Mouse (Mus musculus): ENCODE results near the gene Dsn1.

The Dsn1 gene

GRCm38 (mm10) chr2:157006511-157007233 is at the start of gene Dsn1:
Gene Dsn1, minus strand, starts transcription at chr2:157007154.
- in situ Hi-C loops (cut with MboI): no loop called here

DNA sequence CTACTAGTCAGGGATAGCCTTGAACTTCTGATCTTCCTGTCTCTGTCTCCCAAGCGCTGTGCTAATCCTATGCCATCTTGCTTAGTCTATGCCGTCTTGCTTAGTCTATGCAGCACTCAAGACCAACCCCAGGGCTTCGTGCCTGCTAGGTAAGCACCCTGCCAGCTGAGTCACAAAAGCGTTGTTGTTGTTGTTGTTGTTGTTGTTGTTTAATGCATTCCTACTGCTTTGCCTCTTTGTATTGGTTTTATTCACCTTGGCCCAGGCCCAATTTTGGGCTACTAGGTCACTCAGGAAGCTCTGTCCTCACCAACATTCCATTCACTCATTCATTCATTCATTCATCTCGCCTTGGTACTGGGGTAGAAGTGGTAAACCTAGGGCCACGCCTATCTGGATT is 48.8 kb upstream of the Dsn1 start:
- in situ Hi-C loops (cut with MboI): no loop called here

DNA sequence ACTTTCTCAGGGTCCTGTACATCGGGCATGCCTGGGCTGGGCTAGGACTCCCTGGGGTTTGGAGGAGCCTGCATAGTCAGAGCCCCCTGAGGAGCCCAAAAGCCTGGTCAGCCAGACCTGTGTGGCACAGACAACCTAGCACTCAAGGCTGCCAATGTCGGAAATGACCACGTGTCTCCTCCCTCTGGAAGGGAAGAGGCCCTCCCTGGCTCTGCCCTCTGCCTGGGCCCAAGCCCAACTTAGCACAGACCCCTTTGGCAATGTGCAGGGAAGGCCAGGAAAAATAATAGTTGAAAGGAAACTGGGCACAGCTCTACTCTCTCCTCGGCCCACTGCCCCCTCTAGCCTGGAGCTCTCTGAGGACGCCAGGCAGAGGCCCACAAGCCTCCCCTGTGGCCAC is 47.9 kb upstream of the Dsn1 start:
- in situ Hi-C loops (cut with MboI): no loop called here

DNA sequence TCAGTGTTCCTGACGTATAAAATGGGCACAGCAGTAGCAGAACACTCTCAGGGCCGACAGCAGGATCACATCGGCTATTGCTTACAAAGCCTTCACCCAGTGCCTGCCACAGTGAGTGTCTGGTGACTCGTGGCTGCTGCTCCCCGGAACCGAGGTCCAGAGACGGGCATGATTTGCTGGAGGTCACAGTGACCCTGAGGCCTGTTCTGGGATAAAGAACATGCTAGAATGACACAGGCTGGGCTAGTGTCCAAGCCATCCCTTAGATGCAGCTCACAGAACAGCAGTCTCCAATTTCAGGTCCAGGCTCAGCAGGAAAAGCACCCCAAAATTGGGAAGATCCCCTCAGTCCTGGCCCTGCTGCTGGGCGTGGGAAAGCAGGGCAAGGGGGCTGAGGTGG is 47.3 kb upstream of the Dsn1 start:
- in situ Hi-C loops (cut with MboI): no loop called here

DNA sequence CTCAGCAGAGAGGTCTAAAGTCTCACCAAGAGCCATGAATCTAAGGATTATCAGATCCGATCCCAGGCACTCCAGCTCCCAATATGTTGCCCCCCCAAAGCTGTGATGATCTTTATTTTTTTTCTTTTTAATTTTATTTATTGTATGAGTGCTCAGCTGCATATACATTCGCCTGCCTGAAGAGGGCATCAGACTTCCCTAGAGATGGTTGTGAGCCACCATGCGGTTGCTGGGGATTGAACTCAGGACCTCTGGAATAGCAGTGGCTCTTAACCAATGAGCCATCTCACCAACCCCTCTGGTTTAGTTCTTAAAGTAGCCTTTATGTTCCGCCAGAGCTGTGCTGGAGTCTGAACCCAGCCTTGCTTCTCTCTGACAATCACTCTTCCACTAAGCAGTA is 46.8 kb upstream of the Dsn1 start:
- in situ Hi-C loops (cut with MboI): no loop called here

- in situ Hi-C loops (cut with MboI): no loop called here
Measured at GRCm38 (mm10) chr2:157053124-157053523, 46.2 kb upstream of the Dsn1 start.

DNA sequence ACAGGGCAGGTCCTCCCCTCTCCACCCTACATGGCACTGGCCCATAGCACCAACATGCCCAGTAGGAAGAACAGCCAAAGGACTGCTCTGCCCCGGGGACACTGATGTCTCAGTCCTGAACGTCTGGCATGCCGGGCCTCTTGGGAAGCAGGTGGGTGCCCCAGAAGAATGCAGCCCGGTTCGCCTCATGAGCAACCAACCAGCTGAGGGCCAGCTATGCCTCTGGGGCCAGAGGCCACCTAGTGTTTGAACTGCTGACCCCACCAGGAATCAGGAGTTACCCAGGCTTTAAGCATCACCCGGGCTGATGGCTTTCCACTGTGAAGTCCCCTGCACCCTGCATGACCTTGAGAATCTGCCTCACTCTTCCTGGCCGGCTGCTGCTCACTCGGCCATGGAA is 45.5 kb upstream of the Dsn1 start:
- in situ Hi-C loops (cut with MboI): no loop called here

GRCm38 (mm10) chr2:157049831-157050243 is 42.9 kb upstream of the Dsn1 start:
- in situ Hi-C loops (cut with MboI): no loop called here

- in situ Hi-C loops (cut with MboI): no loop called here
Measured at GRCm38 (mm10) chr2:157048395-157049181, 41.6 kb upstream of the Dsn1 start.

GRCm38 (mm10) chr2:157046956-157047355 is 40.0 kb upstream of the Dsn1 start:
- in situ Hi-C loops (cut with MboI): no loop called here

DNA sequence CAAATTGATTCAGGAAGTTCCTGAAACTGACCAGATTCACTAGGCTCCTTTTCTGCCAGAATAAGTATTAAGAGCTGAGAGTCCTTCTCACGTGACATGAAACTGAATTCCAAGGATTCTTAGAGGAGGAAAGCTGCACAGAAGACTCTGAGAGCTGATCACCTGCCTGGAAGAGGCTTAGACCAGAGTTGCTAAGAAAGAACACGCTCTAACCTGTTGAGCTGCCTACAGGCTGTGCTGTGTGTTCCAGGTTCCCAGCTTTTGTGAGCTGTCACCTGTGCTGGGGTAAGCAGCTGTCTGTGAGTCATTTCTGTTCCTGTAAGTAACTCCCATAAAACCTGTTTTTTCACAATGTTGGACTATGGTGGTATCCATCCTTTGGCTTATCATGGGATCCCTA is 39.0 kb upstream of the Dsn1 start:
- in situ Hi-C loops (cut with MboI): no loop called here

- in situ Hi-C loops (cut with MboI): no loop called here
Measured at GRCm38 (mm10) chr2:157043987-157044386, 37.0 kb upstream of the Dsn1 start.

DNA sequence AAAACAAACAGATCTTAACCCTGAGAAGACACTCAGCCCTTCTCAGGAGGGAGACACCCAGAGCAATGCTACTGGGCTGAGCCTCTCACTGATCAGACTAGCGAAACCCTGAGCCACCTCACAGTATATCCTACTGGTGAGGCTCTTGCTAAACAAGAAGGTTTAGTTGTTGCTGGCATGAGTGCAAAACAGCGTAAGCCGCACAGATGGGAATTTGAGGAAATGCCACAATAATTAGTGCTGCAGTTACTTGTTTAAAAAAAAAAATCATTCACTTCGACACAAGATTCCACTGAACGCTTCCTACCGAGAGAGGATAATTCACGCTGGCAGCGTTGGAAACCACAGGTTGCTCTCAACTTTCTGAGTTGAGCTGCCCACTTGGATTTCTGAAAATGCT is 36.6 kb upstream of the Dsn1 start:
- in situ Hi-C loops (cut with MboI): no loop called here

- in situ Hi-C loops (cut with MboI): no loop called here
Measured at GRCm38 (mm10) chr2:157041421-157041820, 34.5 kb upstream of the Dsn1 start.

DNA sequence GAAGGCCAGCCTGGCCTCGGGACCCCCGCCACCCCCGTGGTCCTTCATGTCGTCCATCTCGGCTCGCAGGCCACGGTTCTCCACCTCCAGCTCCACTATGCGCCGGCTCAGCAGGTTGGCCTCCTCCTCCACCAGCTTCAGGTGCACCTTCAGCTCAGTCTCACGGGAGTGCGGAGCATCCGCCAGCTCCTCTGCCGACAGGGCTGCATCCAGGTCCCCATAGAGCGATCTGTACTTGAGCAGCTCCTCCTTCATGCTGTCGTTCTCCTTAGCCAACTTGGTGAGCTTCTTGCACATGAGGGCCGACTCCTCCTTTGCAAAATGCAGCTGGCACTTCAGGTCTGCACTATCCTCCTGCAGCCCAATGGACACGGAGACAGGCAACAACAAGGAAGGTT is 33.7 kb upstream of the Dsn1 start:
- in situ Hi-C loops (cut with MboI): no loop called here

- in situ Hi-C loops (cut with MboI): no loop called here
Measured at GRCm38 (mm10) chr2:157039900-157040648, 33.1 kb upstream of the Dsn1 start.

GRCm38 (mm10) chr2:157037303-157037702 is 30.3 kb upstream of the Dsn1 start:
- in situ Hi-C loops (cut with MboI): no loop called here

DNA sequence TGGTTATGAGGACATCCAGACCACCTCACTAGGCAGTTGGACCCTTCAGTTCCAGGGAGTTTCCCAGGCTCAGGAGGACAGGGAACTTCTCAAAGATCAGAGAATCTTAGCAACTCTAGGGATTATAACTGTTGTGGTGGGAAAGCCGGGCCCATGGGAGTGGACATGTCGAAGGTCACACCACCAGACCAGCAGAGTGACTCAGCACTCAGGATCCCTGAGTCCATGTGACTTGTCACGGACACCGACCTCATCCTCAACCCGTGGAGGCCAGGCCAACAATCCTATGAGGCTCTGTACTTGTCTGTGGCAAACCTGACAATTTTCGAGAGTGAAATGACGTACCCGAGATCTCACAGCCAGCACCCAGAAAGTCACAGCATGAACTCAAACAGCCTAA is 29.4 kb upstream of the Dsn1 start:
- in situ Hi-C loops (cut with MboI): no loop called here

GRCm38 (mm10) chr2:157035371-157035770 is 28.4 kb upstream of the Dsn1 start:
- in situ Hi-C loops (cut with MboI): no loop called here

DNA sequence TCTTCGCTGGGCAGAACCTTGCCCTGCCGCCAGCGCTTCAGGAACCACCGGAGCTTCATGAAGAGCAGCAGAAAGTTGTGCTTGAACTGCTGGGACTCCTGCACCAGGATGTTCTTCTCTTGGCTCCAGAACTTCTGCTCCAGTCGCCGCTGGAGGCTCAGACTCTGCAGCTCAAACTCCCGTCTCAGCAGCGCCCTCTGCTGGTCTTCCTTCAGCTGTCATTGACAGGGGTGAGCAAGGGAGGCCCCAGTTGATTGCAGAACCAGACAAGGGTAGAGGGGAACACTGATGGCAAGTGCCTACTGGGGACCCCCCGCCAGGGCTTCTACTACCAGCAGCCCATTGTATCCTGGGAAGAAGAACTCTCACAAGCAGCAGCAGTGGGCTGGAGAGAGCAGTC is 23.9 kb upstream of the Dsn1 start:
- in situ Hi-C loops (cut with MboI): no loop called here

DNA sequence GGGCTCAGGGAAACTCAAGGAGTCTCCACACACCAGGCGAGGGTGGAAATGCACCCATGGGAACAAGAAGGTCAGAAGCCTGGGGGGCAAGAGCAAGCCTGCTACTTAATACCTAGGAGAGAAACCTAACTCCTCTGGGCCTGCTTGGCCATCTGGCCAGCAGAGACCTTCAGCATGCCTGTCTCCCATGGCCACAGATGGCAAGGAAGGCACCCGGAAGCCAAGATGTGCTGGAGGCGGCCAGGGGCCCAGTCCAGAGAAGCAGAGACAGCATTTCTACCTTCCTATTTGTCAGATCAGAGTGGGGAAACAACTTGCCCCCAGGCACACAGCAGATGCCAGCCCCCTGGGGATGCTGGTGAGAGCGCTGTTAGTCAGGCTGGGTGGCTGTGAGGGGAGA is 21.3 kb upstream of the Dsn1 start:
- in situ Hi-C loops (cut with MboI): no loop called here

DNA sequence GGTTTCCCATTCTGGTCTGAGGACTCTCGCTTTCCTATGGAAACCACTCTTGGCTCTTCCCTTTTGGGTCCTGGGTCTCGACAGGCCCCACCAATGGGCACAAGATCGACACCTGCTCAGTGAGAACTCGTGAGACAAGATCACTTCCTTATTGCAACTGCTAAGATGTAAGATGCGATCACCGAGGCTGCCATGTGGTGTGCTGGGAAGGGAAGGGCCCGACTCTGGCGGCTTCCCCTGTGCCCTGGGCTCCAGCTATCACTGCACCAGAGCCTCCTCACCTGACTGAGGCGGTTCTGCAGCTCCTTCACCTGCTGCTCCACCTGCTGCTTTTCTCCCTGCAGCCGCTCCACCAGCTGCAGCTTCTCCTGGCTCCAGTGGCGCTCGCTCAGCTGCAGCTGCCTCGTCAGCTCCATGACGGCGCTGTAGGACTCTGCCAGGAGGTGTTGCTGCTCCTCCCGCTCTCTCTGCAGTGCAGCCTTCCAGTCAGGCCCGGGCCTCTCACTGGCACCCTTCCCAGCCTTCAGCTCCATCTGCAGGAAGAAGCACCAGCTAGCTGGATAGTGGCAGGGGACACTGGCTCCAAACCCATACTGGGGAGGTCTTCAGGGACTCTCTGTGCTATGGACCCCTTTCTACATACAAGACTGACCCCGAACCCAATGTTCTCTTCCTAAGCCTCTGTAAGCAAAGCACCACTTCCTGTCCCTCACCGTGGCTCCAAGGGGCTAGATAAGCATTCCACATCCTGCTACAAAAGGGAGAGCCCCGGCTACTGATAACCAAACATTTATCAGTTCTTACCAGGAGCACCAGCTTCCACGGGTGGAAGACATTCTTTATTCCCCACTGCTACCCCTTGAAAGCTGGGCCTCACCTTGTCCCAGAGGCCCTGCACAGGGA is 20.4 kb upstream of the Dsn1 start:
- in situ Hi-C loops (cut with MboI): no loop called here
